Mouse (Mus musculus) cerebellum, postnatal 36 days (tissue): Measurements from ENCODE around the gene Gnaq.

ENCODE experiments used
- DNase-seq, 2 experiments: peaks; one replicate each; pipeline ENCODE4 v3.0.0; 2021 to 2022; ENCODE audit warnings: mixed read lengths in 2 of 2

The Gnaq gene

GRCm38 (mm10) chr19:16149094-16149493 lies 16.5 kb downstream of the Gnaq start:
- no peak for DNase-seq

GRCm38 (mm10) chr19:16150328-16150727 lies 17.7 kb downstream of the Gnaq start:
- no peak for DNase-seq

GRCm38 (mm10) chr19:16153851-16154250 lies 21.2 kb downstream of the Gnaq start:
- DNase-seq = no peak

- no peak for DNase-seq
Measured at GRCm38 (mm10) chr19:16154480-16154879, 21.8 kb downstream of the Gnaq start.

GRCm38 (mm10) chr19:16157120-16157519 lies 24.5 kb downstream of the Gnaq start:
- DNase-seq = no peak

- DNase-seq = no peak
Measured at GRCm38 (mm10) chr19:16160759-16161158, 28.1 kb downstream of the Gnaq start.

- DNase-seq = no peak
Measured at GRCm38 (mm10) chr19:16161222-16161621, 28.6 kb downstream of the Gnaq start.

- DNase-seq = peak in 1 of 2 experiments; percentile 15
Measured at GRCm38 (mm10) chr19:16164396-16164795, 31.8 kb downstream of the Gnaq start.

GRCm38 (mm10) chr19:16167185-16167584 lies 34.6 kb downstream of the Gnaq start:
- DNase-seq = peak; percentile 62 to 63

- no peak for DNase-seq
Measured at GRCm38 (mm10) chr19:16168192-16168591, 35.6 kb downstream of the Gnaq start.

GRCm38 (mm10) chr19:16168653-16169198 lies 36.1 kb downstream of the Gnaq start:
- peak; percentile 14 to 37 for DNase-seq

GRCm38 (mm10) chr19:16170724-16171123 lies 38.1 kb downstream of the Gnaq start:
- DNase-seq = no peak

GRCm38 (mm10) chr19:16173721-16174120 lies 41.1 kb downstream of the Gnaq start:
- DNase-seq = no peak

GRCm38 (mm10) chr19:16176426-16176825 lies 43.8 kb downstream of the Gnaq start:
- DNase-seq = no peak

- DNase-seq = no peak
Measured at GRCm38 (mm10) chr19:16177139-16177727, 44.6 kb downstream of the Gnaq start.

GRCm38 (mm10) chr19:16181258-16181657 lies 48.6 kb downstream of the Gnaq start:
- DNase-seq = no peak

- no peak for DNase-seq
Measured at GRCm38 (mm10) chr19:16181852-16182475, 49.3 kb downstream of the Gnaq start.

- no peak for DNase-seq
Measured at GRCm38 (mm10) chr19:16183592-16184365, 51.1 kb downstream of the Gnaq start.

GRCm38 (mm10) chr19:16186984-16187383 lies 54.4 kb downstream of the Gnaq start:
- no peak for DNase-seq

GRCm38 (mm10) chr19:16187952-16188351 lies 55.3 kb downstream of the Gnaq start:
- DNase-seq = no peak

GRCm38 (mm10) chr19:16189066-16189765 lies 56.6 kb downstream of the Gnaq start:
- DNase-seq = no peak

- peak in 1 of 2 experiments; percentile 17 for DNase-seq
Measured at GRCm38 (mm10) chr19:16198162-16198561, 65.5 kb downstream of the Gnaq start.

GRCm38 (mm10) chr19:16201356-16201755 lies 68.7 kb downstream of the Gnaq start:
- no peak for DNase-seq
